Mouse (Mus musculus) stomach, embryonic 16.5 days (tissue): ENCODE measurements around the gene Man1c1. TPM values are rescaled to one million over a fixed set of nuclear protein-coding genes. Genes with fewer than 3 reads are reported as not detected.

Experiments
- ATAC-seq: fragments of 200-750 bp; cut with Nextera tagmentation; 2 replicates; pipeline ENCODE4 v1.8.0; 2017; ENCODE audit warnings: moderate number of reproducible peaks, moderate TSS enrichment; ENCODE audit not compliant: insufficient read depth, low FRiP score
- H3K27ac ChIP-seq: fragments of 300-500 bp; sonication (generic); 2 replicates; pipeline ENCODE4 v1.5.1; 2014; ENCODE audit warnings: low read length
- H3K27me3 ChIP-seq: fragments of 300-500 bp; sonication (generic); 2 replicates; pipeline ENCODE4 v1.6.1; 2014; ENCODE audit warnings: low read length, control low read depth, mixed read lengths; ENCODE audit not compliant: control insufficient read depth, insufficient read depth
- H3K36me3 ChIP-seq: fragments of 300-500 bp; sonication (generic); 2 replicates; pipeline ENCODE4 v1.6.1; 2014; ENCODE audit warnings: low read length; ENCODE audit not compliant: control insufficient read depth, insufficient read depth
- H3K4me1 ChIP-seq: fragments of 300-500 bp; sonication (generic); 2 replicates; pipeline ENCODE4 v1.6.1; 2014; ENCODE audit warnings: low read length, control low read depth, mixed read lengths; ENCODE audit not compliant: control insufficient read depth, insufficient read depth
- H3K4me2 ChIP-seq: fragments of 300-500 bp; sonication (generic); 2 replicates; pipeline ENCODE4 v1.6.1; 2014; ENCODE audit warnings: low read depth, low read length, mixed read lengths
- H3K4me3 ChIP-seq: fragments of 300-500 bp; sonication (generic); replicated peaks from 2 replicates; pipeline ENCODE4 v1.5.1; 2014; ENCODE audit warnings: mild to moderate bottlenecking, low read length
- H3K9ac ChIP-seq: fragments of 300-500 bp; sonication (generic); 2 replicates; pipeline ENCODE4 v1.6.1; 2014; ENCODE audit warnings: low read length
- H3K9me3 ChIP-seq: fragments of 300-500 bp; sonication (generic); replicated peaks from 2 replicates; pipeline ENCODE4 v1.6.1; 2016; ENCODE audit warnings: low read length, control low read depth; ENCODE audit not compliant: control insufficient read depth
- WGBS: fragments of 180-500 bp; shearing (Covaris S2); extraction: QIAGEN DNeasy Blood & Tissue Kit; methylation state at CpG from one replicate; pipeline ENCODE4 v1.1.7; 2014; 5-methylcytosine and 5-hydroxymethylcytosine counted together
- polyA plus RNA-seq: library from polyadenylated mRNA; unstranded; fragments of >200 nt; fragmentation: Nextera tagmentation; extraction: Ambion mirVana; gene quantifications from 2 replicates; pipeline ENCODE4 v1.2.1, GENCODE M21; 2015

The Man1c1 gene
- polyA plus RNA-seq, 1 experiment from 2014 or later: 1.6 TPM

DNA sequence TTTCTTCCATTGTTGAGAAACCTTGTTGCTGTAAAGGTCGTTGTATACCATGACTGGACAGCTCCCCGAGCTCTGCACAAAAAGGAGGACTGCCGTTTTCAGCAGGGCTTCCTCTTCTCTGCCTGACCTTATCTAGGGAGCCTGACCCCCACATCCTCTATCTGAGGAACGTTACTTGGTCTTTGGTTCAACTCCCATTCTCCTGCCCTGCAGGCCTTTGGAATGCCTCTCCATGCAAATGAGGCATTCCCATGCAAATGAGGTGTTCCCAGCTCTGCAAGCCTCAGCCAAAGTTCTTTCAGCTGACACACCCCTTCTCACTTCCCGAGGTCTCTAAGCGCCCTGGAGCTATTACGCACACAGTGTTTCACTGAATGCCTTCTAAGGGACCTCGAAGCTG lies 26.0 kb upstream of the Man1c1 start:
- H3K4me2 ChIP-seq: 0 out of 2 replicates have a peak overlapping the region, but pooled peaks have one; percentile 3
- H3K27ac ChIP-seq: no peak overlapping the region
- H3K4me1 ChIP-seq: peaks cover 32% of the 10 kb centered on the region
- H3K9ac ChIP-seq: 0 out of 2 replicates have a peak overlapping the region, but pooled peaks have one; percentile 29
- H3K9me3 ChIP-seq: no peaks in the 10 kb centered on the region
- H3K36me3 ChIP-seq: no peaks in the 10 kb centered on the region
- ATAC-seq: no peak
- WGBS: 8% methylated on average over 8 of the region's 8 CpGs
- no peaks in the 10 kb centered on the region for H3K27me3 ChIP-seq
- no peak overlapping the region for H3K4me3 ChIP-seq

GRCm38 (mm10) chr4:134725735-134726345 lies 21.8 kb upstream of the Man1c1 start:
- no peak overlapping the region; the same call in 1 of the 2 replicates for H3K27ac ChIP-seq
- H3K4me2 ChIP-seq: no peak overlapping the region
- peaks cover 15% of the 10 kb centered on the region for H3K4me1 ChIP-seq
- H3K36me3 ChIP-seq: no peaks in the 10 kb centered on the region
- 0 out of 2 replicates have a peak overlapping the region, but pooled peaks have one; percentile 15 for H3K9ac ChIP-seq
- peak; percentile 23; the same call in 1 of the 2 replicates for ATAC-seq
- no peak overlapping the region for H3K4me3 ChIP-seq
- H3K9me3 ChIP-seq: no peaks in the 10 kb centered on the region
- 70% methylated on average over 13 of the region's 13 CpGs for WGBS
- H3K27me3 ChIP-seq: no peaks in the 10 kb centered on the region

DNA sequence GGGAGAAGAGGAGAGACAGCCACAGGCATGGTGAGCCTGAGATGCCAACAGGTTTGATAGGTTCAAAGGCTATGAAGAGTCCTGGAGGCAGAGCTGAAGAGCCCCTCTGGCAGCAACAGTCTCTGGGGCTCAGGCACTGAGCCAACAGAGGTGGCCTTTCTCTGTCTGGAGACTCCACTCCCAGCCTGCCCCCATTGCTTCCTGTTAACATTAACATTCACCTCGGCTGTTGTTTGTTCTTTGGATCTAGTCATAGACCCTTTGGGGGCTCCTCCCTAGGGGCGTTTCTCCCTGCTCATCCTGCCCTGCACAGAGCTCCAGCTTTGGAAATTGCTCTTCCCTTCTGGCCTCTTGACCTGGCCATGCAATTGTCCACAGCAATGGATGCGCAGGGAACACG lies 20.9 kb upstream of the Man1c1 start:
- H3K9ac ChIP-seq: peak overlapping the region; percentile 15; the same call in 1 of the 2 replicates
- H3K27me3 ChIP-seq: no peaks in the 10 kb centered on the region
- WGBS: 33% methylated on average over 4 of the region's 4 CpGs
- no peak overlapping the region for H3K27ac ChIP-seq
- no peaks in the 10 kb centered on the region for H3K36me3 ChIP-seq
- H3K4me2 ChIP-seq: no peak overlapping the region
- H3K4me1 ChIP-seq: peaks cover 9% of the 10 kb centered on the region
- ATAC-seq: no peak
- no peaks in the 10 kb centered on the region for H3K9me3 ChIP-seq
- no peak overlapping the region for H3K4me3 ChIP-seq

GRCm38 (mm10) chr4:134723251-134723650 lies 19.2 kb upstream of the Man1c1 start:
- Histone ChIP-seq H3K4me3 (no peak overlapping the region), H3K9ac (no peak overlapping the region), H3K9me3 (no peaks in the 10 kb centered on the region), H3K27ac (no peak overlapping the region), H3K36me3 (no peaks in the 10 kb centered on the region), H3K4me2 (no peak overlapping the region), H3K27me3 (no peaks in the 10 kb centered on the region), H3K4me1 (peaks cover 6% of the 10 kb centered on the region)
- no peak for ATAC-seq
- WGBS: 64% methylated on average over 3 of the region's 3 CpGs

GRCm38 (mm10) chr4:134721076-134721475 lies 17.0 kb upstream of the Man1c1 start:
- WGBS: 75% methylated on average over 6 of the region's 6 CpGs
- H3K27ac ChIP-seq: no peak overlapping the region

GRCm38 (mm10) chr4:134720371-134720770 lies 16.3 kb upstream of the Man1c1 start:
- ATAC-seq: no peak

More at GRCm38 (mm10) chr4:134721076-134721475, 17.0 kb upstream of the Man1c1 start:
- no peak overlapping the region for H3K9ac ChIP-seq
- H3K4me3 ChIP-seq: no peak overlapping the region
- no peaks in the 10 kb centered on the region for H3K36me3 ChIP-seq
- ATAC-seq: no peak
- no peaks in the 10 kb centered on the region for H3K27me3 ChIP-seq
- H3K4me1 ChIP-seq: peaks cover 6% of the 10 kb centered on the region
- H3K4me2 ChIP-seq: no peak overlapping the region
- no peaks in the 10 kb centered on the region for H3K9me3 ChIP-seq

DNA sequence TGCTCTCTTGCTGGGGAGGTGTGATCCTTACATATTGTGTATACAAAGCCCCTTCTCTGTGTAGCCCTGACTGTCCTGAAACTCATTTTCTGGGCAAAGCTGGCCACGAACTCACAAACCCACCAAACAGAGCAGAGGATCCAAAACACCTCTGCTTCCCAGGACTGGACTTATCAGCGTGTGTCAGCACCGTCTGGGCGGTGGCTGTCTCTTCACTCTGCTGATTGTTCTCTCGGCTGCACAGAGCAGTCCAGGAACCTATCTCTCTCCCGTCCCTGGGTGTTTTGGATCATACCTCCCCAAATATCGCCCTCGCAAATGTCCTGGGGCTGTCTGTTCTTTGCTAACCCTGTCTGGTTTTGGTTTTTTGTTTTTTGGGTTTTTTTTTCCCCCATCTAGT lies 15.4 kb upstream of the Man1c1 start:
- no peak overlapping the region for H3K4me2 ChIP-seq
- H3K9me3 ChIP-seq: no peaks in the 10 kb centered on the region
- H3K4me1 ChIP-seq: no peaks in the 10 kb centered on the region
- no peak overlapping the region for H3K4me3 ChIP-seq
- no peaks in the 10 kb centered on the region for H3K27me3 ChIP-seq
- no peaks in the 10 kb centered on the region for H3K36me3 ChIP-seq
- ATAC-seq: no peak
- H3K9ac ChIP-seq: no peak overlapping the region
- H3K27ac ChIP-seq: no peak overlapping the region
- WGBS: 70% methylated on average over 8 of the region's 8 CpGs

More at GRCm38 (mm10) chr4:134720371-134720770, 16.3 kb upstream of the Man1c1 start:
- Histone ChIP-seq H3K9me3 (no peaks in the 10 kb centered on the region), H3K27ac (no peak overlapping the region), H3K9ac (no peak overlapping the region), H3K27me3 (no peaks in the 10 kb centered on the region), H3K4me2 (no peak overlapping the region), H3K4me1 (peaks cover 6% of the 10 kb centered on the region), H3K36me3 (no peaks in the 10 kb centered on the region), H3K4me3 (no peak overlapping the region)
- WGBS: 67% methylated on average over 3 of the region's 3 CpGs

DNA sequence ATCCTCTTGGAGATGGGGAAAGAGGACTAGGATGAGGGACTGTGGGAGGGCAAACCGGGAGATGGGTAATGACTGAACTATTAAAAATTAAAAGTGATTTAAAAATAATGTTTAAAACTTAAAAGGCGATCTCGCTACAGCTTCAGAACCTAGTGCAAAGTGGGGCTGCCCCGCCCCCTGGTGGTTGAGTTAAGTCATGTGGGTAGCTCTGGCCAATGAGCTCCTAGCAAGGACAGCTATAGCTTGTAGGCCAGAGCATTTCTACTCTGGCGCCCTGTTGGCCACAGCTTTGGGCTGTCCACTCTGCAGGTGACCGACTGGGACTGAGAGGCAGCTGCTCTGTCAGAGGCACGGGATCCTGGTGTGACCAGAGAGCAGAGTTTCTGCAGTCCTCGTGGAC lies 9.8 kb upstream of the Man1c1 start:
- Histone ChIP-seq H3K9ac (peak overlapping the region; percentile 63; the same call in 1 of the 2 replicates), H3K27me3 (no peaks in the 10 kb centered on the region), H3K27ac (no peak overlapping the region), H3K9me3 (no peaks in the 10 kb centered on the region), H3K36me3 (no peaks in the 10 kb centered on the region), H3K4me2 (no peak overlapping the region), H3K4me3 (no peak overlapping the region), H3K4me1 (peaks cover 2% of the 10 kb centered on the region; the same call in 1 of the 2 replicates)
- ATAC-seq: peak; percentile 89; the same call in 1 of the 2 replicates
- 8% methylated on average over 8 of the region's 8 CpGs for WGBS

DNA sequence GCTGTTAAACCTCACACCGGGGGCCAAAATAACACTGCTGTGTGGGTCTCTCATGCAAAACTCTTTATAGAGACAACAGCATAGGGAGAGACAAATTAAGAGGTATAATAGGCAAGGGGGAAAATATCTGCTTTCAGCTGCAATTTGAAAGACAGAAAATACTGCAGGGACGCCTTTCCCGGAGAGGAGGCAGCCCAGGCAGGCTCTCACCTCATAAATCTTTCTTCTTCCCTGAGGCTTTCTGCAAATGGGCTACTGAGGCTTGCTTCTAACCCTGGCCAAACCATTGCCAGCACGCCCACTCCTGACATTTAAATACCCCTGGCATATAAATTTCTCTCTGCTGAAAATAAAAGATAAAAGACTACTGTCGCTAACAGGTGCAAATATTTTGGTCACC lies 1.2 kb upstream of the Man1c1 start:
- WGBS: 44% methylated on average over 5 of the region's 5 CpGs
- no peak overlapping the region for H3K4me3 ChIP-seq
- no peak overlapping the region for H3K9ac ChIP-seq
- ATAC-seq: no peak
- no peak overlapping the region for H3K27ac ChIP-seq
- no peak overlapping the region for H3K4me2 ChIP-seq
- peaks cover 15% of the 10 kb centered on the region for H3K27me3 ChIP-seq
- H3K36me3 ChIP-seq: no peaks in the 10 kb centered on the region
- no peaks in the 10 kb centered on the region for H3K9me3 ChIP-seq
- peaks cover 23% of the 10 kb centered on the region for H3K4me1 ChIP-seq
